In genomic region chr8:122575735-122576647, GRCm38 (mm10) we compare ENCODE assay signal across 8 mouse cellular contexts. TPM values are rescaled to one million over a fixed set of nuclear protein-coding genes. Genes with fewer than 3 reads are reported as not detected.
DNase-seq lines count a peak whose midpoint lies in the region; ATAC-seq and TF ChIP-seq lines count a peak whose summit lies in the region.

No protein-coding gene starts in this region.

- 0 out of 2 replicates have a peak, but pooled peaks have one; percentile 35 for TF ChIP-seq POLR2A in small intestine, adult 2 months (IDR thresholded peaks at IDR 0.05; ENCODE audit: low read depth, low read length)

- peaks cover 59% of the 10 kb centered on the region for H3K4me1 ChIP-seq in limb, embryonic 13.5 days
- peaks cover 30% of the 10 kb centered on the region for H3K4me1 ChIP-seq in small intestine, adult 2 months (ENCODE audit: control insufficient read depth, insufficient read depth, insufficient read length, low read length)

- TF ChIP-seq CTCF in small intestine, adult 2 months (IDR thresholded peaks at IDR 0.05; ENCODE audit: extremely low read depth, insufficient read length, insufficient replicate concordance, low read depth, low read length), result no peak

- peaks cover 41% of the 10 kb centered on the region for H3K36me3 ChIP-seq in limb, embryonic 13.5 days
- H3K36me3 ChIP-seq in small intestine, adult 2 months (ENCODE audit: control insufficient read depth, insufficient read depth, low read length), result peaks cover 16% of the 10 kb centered on the region

- H3K4me3 ChIP-seq in limb, embryonic 13.5 days, result peak overlapping the region; percentile 64
- peak overlapping the region; percentile 87 for H3K4me3 ChIP-seq in small intestine, adult 2 months (ENCODE audit: low read depth, low read length)

- peak overlapping the region; percentile 83 for H3K9ac ChIP-seq in limb, embryonic 13.5 days

- H3K27ac ChIP-seq in limb, embryonic 13.5 days, result peak overlapping the region; percentile 74
- peak overlapping the region; percentile 97 for H3K27ac ChIP-seq in small intestine, adult 2 months (ENCODE audit: insufficient read depth, low read depth, low read length)

- H3K27me3 ChIP-seq in limb, embryonic 13.5 days, result no peaks in the 10 kb centered on the region
- no peaks in the 10 kb centered on the region for H3K27me3 ChIP-seq in small intestine, adult 2 months (ENCODE audit: control insufficient read depth, insufficient read depth, low read length)

- H3K4me2 ChIP-seq in limb, embryonic 13.5 days (replicated peaks), result peak overlapping the region; percentile 77

- DNase-seq in heart, adult 11 months, result peak; percentile 94
- DNase-seq in heart, adult 8-10 months (ENCODE audit: low spot score), result no peak
- DNase-seq in adrenal gland, postnatal 36 days, result no peak
- no peak for DNase-seq in adrenal gland, postnatal 10 days

- ATAC-seq in CD4-positive, CD25-positive, alpha-beta regulatory T cell, adult 4 months, result peak; percentile 13
- ATAC-seq in erythroblast, adult 5-6 weeks (replicated peaks; ENCODE audit: low FRiP score, poor library complexity, severe bottlenecking), result 0 out of 2 replicates have a peak, but pooled peaks have one; percentile 6
- ATAC-seq in limb, embryonic 13.5 days (ENCODE audit: low FRiP score, low read depth), result peak; percentile 7; the same call in 1 of the 2 replicates

- 18% methylated on average over 21 of the region's 21 CpGs for WGBS in limb, embryonic 13.5 days
- 7% methylated on average over 21 of the region's 21 CpGs for WGBS in small intestine, adult 2 months

- H3K9me3 ChIP-seq in limb, embryonic 13.5 days, result no peaks in the 10 kb centered on the region

RNA-seq across cellular contexts. Expression of gene Aprt, which starts 0.7 kb away (rescaled TPM):
- 10 to 100 TPM; 39.5 to 50.6 (median 44.3) TPM for total RNA-seq in heart, adult 8-10 months (2022)
- 100 to 1,000 TPM; 146 to 207 TPM for polyA plus RNA-seq in CD4-positive, CD25-positive, alpha-beta regulatory T cell, adult 4 months (2017; shearing (Covaris generic))
- total RNA-seq in erythroblast, adult 5-6 weeks (2015; ENCODE audit: low replicate concordance), result 77.1 and 85.7 TPM in 2 replicates
- total RNA-seq in erythroblast, adult 5-6 weeks (2017; ENCODE audit: low replicate concordance), result 20.6 and 30.2 TPM in 2 replicates
- 335 and 351 TPM in 2 replicates for polyA plus RNA-seq in limb, embryonic 13.5 days (2015; fragmentation: Nextera tagmentation; extraction: Ambion mirVana)
- 327 and 537 TPM in 2 replicates for polyA plus RNA-seq in small intestine, adult 2 months (2012; rRNA removed)
- 10 to 100 TPM; 72.4 to 87.2 TPM for total RNA-seq in adrenal gland, postnatal 36 days (2021)
- 10 to 100 TPM; 67.5 to 72.3 TPM for total RNA-seq in adrenal gland, postnatal 10 days (2021)

RNA-seq across cellular contexts. Expression of gene Cdt1, which starts 8.2 kb away (rescaled TPM):
- total RNA-seq in heart, adult 8-10 months (2022), result 1 to 10 TPM; 1.9 to 2.4 (median 2.2) TPM
- 10 to 100 TPM in 1 of 2 experiments, 1 to 10 TPM in 1; 8.2 to 12.6 TPM for polyA plus RNA-seq in CD4-positive, CD25-positive, alpha-beta regulatory T cell, adult 4 months (2017; shearing (Covaris generic))
- 16.1 and 24.2 TPM in 2 replicates for total RNA-seq in erythroblast, adult 5-6 weeks (2015; ENCODE audit: low replicate concordance)
- 38.2 and 47.5 TPM in 2 replicates for total RNA-seq in erythroblast, adult 5-6 weeks (2017; ENCODE audit: low replicate concordance)
- 39.3 and 40.2 TPM in 2 replicates for polyA plus RNA-seq in limb, embryonic 13.5 days (2015; fragmentation: Nextera tagmentation; extraction: Ambion mirVana)
- polyA plus RNA-seq in small intestine, adult 2 months (2012; rRNA removed), result 26.8 and 64.8 TPM in 2 replicates
- 1 to 10 TPM; 8.7 to 9.1 TPM for total RNA-seq in adrenal gland, postnatal 36 days (2021)
- 10 to 100 TPM; 17.2 to 20.7 TPM for total RNA-seq in adrenal gland, postnatal 10 days (2021)

RNA-seq across cellular contexts. Expression of gene Piezo1, which starts 24.9 kb away (rescaled TPM):
- total RNA-seq in heart, adult 8-10 months (2022), result 10 to 100 TPM; 13.2 to 17.4 (median 13.7) TPM
- polyA plus RNA-seq in CD4-positive, CD25-positive, alpha-beta regulatory T cell, adult 4 months (2017; shearing (Covaris generic)), result 10 to 100 TPM; 15.3 to 22.7 TPM
- 12.1 and 17.1 TPM in 2 replicates for total RNA-seq in erythroblast, adult 5-6 weeks (2015; ENCODE audit: low replicate concordance)
- total RNA-seq in erythroblast, adult 5-6 weeks (2017; ENCODE audit: low replicate concordance), result 14.7 and 23.0 TPM in 2 replicates
- 14.0 and 14.7 TPM in 2 replicates for polyA plus RNA-seq in limb, embryonic 13.5 days (2015; fragmentation: Nextera tagmentation; extraction: Ambion mirVana)
- polyA plus RNA-seq in small intestine, adult 2 months (2012; rRNA removed), result 29.5 and 36.4 TPM in 2 replicates
- 10 to 100 TPM; 19.5 to 24.7 TPM for total RNA-seq in adrenal gland, postnatal 36 days (2021)
- 10 to 100 TPM; 31.5 to 41.5 TPM for total RNA-seq in adrenal gland, postnatal 10 days (2021)

RNA-seq across cellular contexts. Expression of gene Galns, which starts 35.3 kb away (rescaled TPM):
- 1 to 10 TPM; 3.5 to 5.2 (median 4.4) TPM for total RNA-seq in heart, adult 8-10 months (2022)
- 10 to 100 TPM in 1 of 2 experiments, 1 to 10 TPM in 1; 8.7 to 12.7 TPM for polyA plus RNA-seq in CD4-positive, CD25-positive, alpha-beta regulatory T cell, adult 4 months (2017; shearing (Covaris generic))
- total RNA-seq in erythroblast, adult 5-6 weeks (2015; ENCODE audit: low replicate concordance), result 8.6 and 23.2 TPM in 2 replicates
- total RNA-seq in erythroblast, adult 5-6 weeks (2017; ENCODE audit: low replicate concordance), result 8.6 and 15.5 TPM in 2 replicates
- polyA plus RNA-seq in limb, embryonic 13.5 days (2015; fragmentation: Nextera tagmentation; extraction: Ambion mirVana), result 9.0 and 9.7 TPM in 2 replicates
- 9.7 and 20.4 TPM in 2 replicates for polyA plus RNA-seq in small intestine, adult 2 months (2012; rRNA removed)
- total RNA-seq in adrenal gland, postnatal 36 days (2021), result 1 to 10 TPM; 6.0 to 6.8 TPM
- total RNA-seq in adrenal gland, postnatal 10 days (2021), result 1 to 10 TPM; 8.0 to 8.3 TPM

RNA-seq across cellular contexts. Expression of gene Trappc2l, which starts 35.4 kb away (rescaled TPM):
- total RNA-seq in heart, adult 8-10 months (2022), result 10 to 100 TPM; 62.8 to 66.2 (median 63.3) TPM
- 10 to 100 TPM; 45.0 to 70.1 TPM for polyA plus RNA-seq in CD4-positive, CD25-positive, alpha-beta regulatory T cell, adult 4 months (2017; shearing (Covaris generic))
- total RNA-seq in erythroblast, adult 5-6 weeks (2015; ENCODE audit: low replicate concordance), result 17.7 and 26.8 TPM in 2 replicates
- total RNA-seq in erythroblast, adult 5-6 weeks (2017; ENCODE audit: low replicate concordance), result 9.1 and 10.2 TPM in 2 replicates
- polyA plus RNA-seq in limb, embryonic 13.5 days (2015; fragmentation: Nextera tagmentation; extraction: Ambion mirVana), result 49.6 and 55.6 TPM in 2 replicates
- 59.9 and 161 TPM in 2 replicates for polyA plus RNA-seq in small intestine, adult 2 months (2012; rRNA removed)
- total RNA-seq in adrenal gland, postnatal 36 days (2021), result 10 to 100 TPM; 49.9 to 64.4 TPM
- 10 to 100 TPM; 48.9 to 56.5 TPM for total RNA-seq in adrenal gland, postnatal 10 days (2021)
